Mouse (Mus musculus) myocyte (in vitro differentiated cells): ENCODE measurements around the gene Smad1. TPM values are rescaled to one million over a fixed set of nuclear protein-coding genes. Genes with fewer than 3 reads are reported as not detected.
"Not testable (repeated sequence)": the region's sequence is repeated elsewhere in the genome, so short reads cannot be mapped to it uniquely, and the experiment has no call there.

Experiments
- H3K27me3 ChIP-seq: one replicate; pipeline ENCODE4 v1.6.1; 2011; ENCODE audit not compliant: control insufficient read depth, insufficient read depth, insufficient read length
- H3K36me3 ChIP-seq: one replicate; pipeline ENCODE4 v1.6.1; 2011; ENCODE audit not compliant: control insufficient read depth, insufficient read depth
- H3K4me2 ChIP-seq: one replicate; pipeline ENCODE4 v1.6.1; 2011; ENCODE audit warnings: low read depth, control low read depth
- H3K4me3 ChIP-seq: one replicate; pipeline ENCODE4 v1.5.1; 2011; ENCODE audit warnings: mild to moderate bottlenecking, control low read depth, moderate library complexity
- H3K79me2 ChIP-seq: one replicate; pipeline ENCODE4 v1.6.1; 2011; ENCODE audit not compliant: control insufficient read depth, insufficient read depth
- H3ac ChIP-seq: one replicate; pipeline ENCODE4 v1.6.1; 2011; ENCODE audit not compliant: control insufficient read depth, insufficient read length
- CEBPB ChIP-seq: IDR thresholded peaks from 2 replicates; pipeline ENCODE4 v1.6.1; 2011; ENCODE audit warnings: mild to moderate bottlenecking, moderate library complexity; ENCODE audit not compliant: poor library complexity, insufficient read depth, severe bottlenecking
- E2F4 ChIP-seq: IDR thresholded peaks from one replicate; pipeline ENCODE4 v1.6.1; 2011; ENCODE audit warnings: mild to moderate bottlenecking, control low read depth, moderate library complexity; ENCODE audit not compliant: insufficient read depth
- MAX ChIP-seq: IDR thresholded peaks from one replicate; pipeline ENCODE4 v1.6.1; 2011; ENCODE audit warnings: low read depth, mild to moderate bottlenecking, control low read depth
- MYOD1 ChIP-seq, 3 experiments: IDR thresholded peaks; one replicate each; pipeline ENCODE4 v1.6.1; 2011; ENCODE audit warnings: control low read depth in 2 of 3, low read depth in 2 of 3, mild to moderate bottlenecking in 2 of 3, moderate library complexity in 1 of 3; ENCODE audit not compliant: insufficient read length in 2 of 3, control insufficient read depth in 1 of 3
- MYOG ChIP-seq, 3 experiments: IDR thresholded peaks; one replicate each; pipeline ENCODE4 v1.6.1; 2011; ENCODE audit warnings: control low read depth in 2 of 3, low read depth in 2 of 3, mild to moderate bottlenecking in 2 of 3; ENCODE audit not compliant: insufficient read length in 2 of 3, control insufficient read depth in 1 of 3, insufficient read depth in 1 of 3
- POLR2A ChIP-seq: IDR thresholded peaks from one replicate; pipeline ENCODE4 v1.6.1; 2011; ENCODE audit warnings: low read depth, mild to moderate bottlenecking, control low read depth, moderate library complexity; ENCODE audit not compliant: insufficient read length
- POLR2AphosphoS2 ChIP-seq: IDR thresholded peaks from one replicate; pipeline ENCODE4 v1.6.1; 2011; ENCODE audit warnings: low read depth, control low read depth; ENCODE audit not compliant: insufficient read length
- REST ChIP-seq: IDR thresholded peaks from one replicate; pipeline ENCODE4 v1.6.1; 2011; ENCODE audit warnings: mild to moderate bottlenecking, control low read depth, moderate library complexity; ENCODE audit not compliant: insufficient read depth, insufficient read length
- SRF ChIP-seq: IDR thresholded peaks from one replicate; pipeline ENCODE4 v1.6.1; 2011; ENCODE audit warnings: low read depth; ENCODE audit not compliant: control insufficient read depth, insufficient read length
- TCF12 ChIP-seq: IDR thresholded peaks from one replicate; pipeline ENCODE4 v1.6.1; 2011; ENCODE audit warnings: mild to moderate bottlenecking, control low read depth; ENCODE audit not compliant: poor library complexity, insufficient read depth, severe bottlenecking
- TCF3 ChIP-seq: IDR thresholded peaks from one replicate; pipeline ENCODE4 v1.6.1; 2011; ENCODE audit warnings: low read depth, control low read depth; ENCODE audit not compliant: insufficient read length
- USF1 ChIP-seq: IDR thresholded peaks from one replicate; pipeline ENCODE4 v1.6.1; 2011; ENCODE audit warnings: low read depth, mild to moderate bottlenecking, control low read depth, moderate library complexity
- polyA plus RNA-seq: library from polyadenylated mRNA; unstranded; fragments of >200 nt; fragmentation: generic; extraction: Trizol; gene quantifications from one replicate; pipeline ENCODE4 v1.2.1, GENCODE M21; 2012; ENCODE audit warnings: missing spikeins

Smad1 gene
- polyA plus RNA-seq, 1 experiment, result 9.5 TPM

DNA sequence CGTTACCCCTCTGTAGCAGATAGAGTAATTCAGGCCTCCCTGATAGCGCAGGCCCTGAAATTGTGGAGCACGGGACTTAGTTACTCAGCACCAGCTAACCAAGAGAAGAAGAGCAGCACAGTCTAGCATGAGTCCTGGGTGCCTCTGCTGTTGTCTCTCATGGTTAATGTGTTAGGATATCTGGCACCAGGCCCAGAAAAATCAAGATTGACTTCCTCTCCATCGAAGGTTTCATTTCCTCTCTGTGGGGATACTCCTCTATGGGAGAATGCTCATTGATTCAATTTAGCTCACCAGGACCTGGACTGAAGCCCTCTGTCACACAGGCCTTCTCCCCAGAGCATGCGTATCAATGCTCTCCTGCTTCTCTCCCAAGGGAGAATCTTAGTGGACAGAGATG is 15.6 kb upstream of the Smad1 start:
- Histone ChIP-seq H3K4me2 (no peak overlapping the region), H3K36me3 (no peaks in the 10 kb centered on the region), H3ac (no peak overlapping the region), H3K27me3 (no peaks in the 10 kb centered on the region), H3K4me3 (no peak overlapping the region), H3K79me2 (no peaks in the 10 kb centered on the region)
- TF ChIP-seq MYOD1 (IDR thresholded peaks at IDR 0.05; ENCODE audit: control insufficient read depth in 1 of 3, insufficient read length in 2 of 3, low read depth in 2 of 3) (no peak), REST (no peak), TCF3 (no peak), POLR2AphosphoS2 (no peak), MYOG (IDR thresholded peaks at IDR 0.05; ENCODE audit: control insufficient read depth in 1 of 3, insufficient read depth in 1 of 3, insufficient read length in 2 of 3, low read depth in 2 of 3) (no peak), MAX (no peak), USF1 (no peak), TCF12 (no peak), CEBPB (no peak), SRF (no peak), POLR2A (no peak), E2F4 (no peak)

DNA sequence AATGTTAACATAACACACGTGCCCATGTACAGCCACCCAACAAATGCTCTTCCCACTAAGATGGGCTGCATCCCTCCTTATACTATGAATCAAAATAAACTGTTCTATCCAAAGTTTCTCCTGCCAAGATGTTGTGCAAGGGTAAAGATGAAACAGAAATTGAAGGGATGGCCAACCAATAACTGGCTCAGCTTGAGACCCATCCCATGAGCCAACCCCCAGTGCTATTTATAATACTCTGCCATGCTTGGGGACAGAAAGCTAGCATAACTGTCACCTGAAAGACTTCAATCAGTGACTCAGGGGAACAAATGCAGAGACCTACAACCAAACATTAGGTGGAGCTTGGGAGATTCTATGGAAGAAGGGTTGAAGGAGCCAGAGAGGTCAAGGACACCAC is 11.2 kb upstream of the Smad1 start:
- Histone ChIP-seq H3K36me3 (no peaks in the 10 kb centered on the region), H3K4me3 (no peak overlapping the region), H3K27me3 (no peaks in the 10 kb centered on the region), H3K79me2 (no peaks in the 10 kb centered on the region), H3K4me2 (no peak overlapping the region), H3ac (no peak overlapping the region)
- no peak for TF ChIP-seq POLR2AphosphoS2
- TF ChIP-seq CEBPB, result no peak
- TF ChIP-seq TCF12, result no peak
- no peak for TF ChIP-seq REST
- TF ChIP-seq MAX, result no peak

DNA sequence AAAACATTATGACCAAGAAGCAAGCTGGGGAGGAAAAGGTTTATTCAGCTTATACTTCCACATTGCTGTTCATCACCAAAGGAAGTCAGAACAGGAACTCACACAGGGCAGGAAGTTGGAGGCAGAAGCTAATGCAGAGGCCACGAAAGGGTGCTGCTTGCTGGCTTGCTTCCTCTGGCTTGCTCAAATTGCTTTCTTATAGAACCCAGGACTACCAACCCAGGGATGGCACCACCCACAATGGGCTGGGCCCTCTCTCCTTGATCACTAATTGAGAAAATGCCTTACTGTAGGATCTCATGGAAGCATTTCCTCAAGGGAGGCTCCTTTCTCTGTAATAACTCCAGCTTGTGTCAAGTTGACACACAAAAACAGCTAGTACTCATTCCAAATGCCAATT is 8.0 kb upstream of the Smad1 start:
- not testable (repeated sequence) for H3K4me2 ChIP-seq, H3K4me3 ChIP-seq, H3K36me3 ChIP-seq, H3K27me3 ChIP-seq, H3ac ChIP-seq, H3K79me2 ChIP-seq

DNA sequence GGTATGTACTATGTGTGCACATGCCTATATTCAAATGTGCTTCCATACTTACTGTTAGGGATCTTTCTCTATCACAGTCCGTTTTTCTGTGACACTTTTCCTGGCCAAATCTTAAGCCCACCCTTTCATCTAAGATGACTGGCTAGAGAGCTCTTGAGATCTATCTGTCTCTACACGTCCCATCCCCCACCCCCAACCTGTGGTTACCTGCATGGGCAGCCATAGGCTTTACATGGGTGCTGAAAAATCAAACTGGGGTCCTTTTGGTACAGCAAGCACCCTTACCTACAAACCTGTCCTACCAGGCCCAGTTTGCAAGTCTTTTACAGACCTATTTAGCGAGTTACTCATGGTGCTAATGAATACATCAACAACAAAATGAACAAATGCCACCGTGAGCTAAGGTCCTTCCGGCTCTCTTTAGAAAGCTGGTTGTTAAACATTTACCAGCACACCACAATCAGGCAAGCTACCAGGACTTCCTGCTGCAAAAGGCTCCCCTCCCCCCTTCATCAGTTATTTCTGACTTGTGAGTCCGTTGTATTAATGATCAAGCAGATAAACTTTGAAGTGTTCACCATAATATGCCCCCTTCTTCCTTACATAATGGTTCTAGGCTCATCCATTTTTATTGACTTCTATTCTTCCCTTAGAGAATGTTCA is 5.7 kb upstream of the Smad1 start:
- no peak overlapping the region for H3K4me2 ChIP-seq
- H3K27me3 ChIP-seq, result no peaks in the 10 kb centered on the region
- H3K36me3 ChIP-seq, result no peaks in the 10 kb centered on the region
- no peaks in the 10 kb centered on the region for H3K79me2 ChIP-seq
- no peak for TF ChIP-seq REST
- TF ChIP-seq MAX, result no peak
- TF ChIP-seq CEBPB, result no peak
- no peak for TF ChIP-seq MYOG (IDR thresholded peaks at IDR 0.05; ENCODE audit: control insufficient read depth in 1 of 3, insufficient read depth in 1 of 3, insufficient read length in 2 of 3, low read depth in 2 of 3)
- TF ChIP-seq SRF, result no peak
- TF ChIP-seq POLR2A, result no peak
- no peak for TF ChIP-seq MYOD1 (IDR thresholded peaks at IDR 0.05; ENCODE audit: control insufficient read depth in 1 of 3, insufficient read length in 2 of 3, low read depth in 2 of 3)
- no peak for TF ChIP-seq TCF3
- TF ChIP-seq USF1, result no peak
- no peak for TF ChIP-seq POLR2AphosphoS2
- TF ChIP-seq E2F4, result no peak
- no peak for TF ChIP-seq TCF12
- no peak overlapping the region for H3ac ChIP-seq
- no peak overlapping the region for H3K4me3 ChIP-seq

DNA sequence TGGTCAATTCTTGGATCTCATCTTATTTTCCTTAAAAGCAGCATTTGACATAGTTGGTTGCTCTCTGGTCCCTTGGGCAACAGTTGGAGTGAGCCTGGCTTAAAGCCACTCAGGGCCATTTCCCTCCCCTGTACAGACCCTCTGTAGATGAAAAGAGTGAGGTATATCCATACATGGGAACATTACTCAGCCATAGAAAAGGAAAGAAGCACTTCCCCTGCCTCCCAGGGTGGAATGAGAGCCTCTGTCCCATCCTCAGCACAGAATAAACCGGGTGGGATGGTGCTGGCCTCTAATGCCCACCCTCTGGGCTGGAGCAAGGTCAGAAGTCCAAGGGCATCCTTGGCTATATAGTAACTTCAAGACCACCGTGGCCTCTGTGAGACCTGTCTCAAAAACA is 1.4 kb upstream of the Smad1 start:
- H3K79me2 ChIP-seq, result peaks cover 24% of the 10 kb centered on the region
- H3K36me3 ChIP-seq, result peaks cover 3% of the 10 kb centered on the region
- no peak overlapping the region for H3K4me3 ChIP-seq
- no peak overlapping the region for H3K4me2 ChIP-seq
- no peaks in the 10 kb centered on the region for H3K27me3 ChIP-seq
- no peak overlapping the region for H3ac ChIP-seq
- TF ChIP-seq REST (no peak), SRF (no peak), MYOD1 (IDR thresholded peaks at IDR 0.05; ENCODE audit: control insufficient read depth in 1 of 3, insufficient read length in 2 of 3, low read depth in 2 of 3) (no peak), TCF12 (no peak), POLR2AphosphoS2 (no peak), USF1 (no peak), E2F4 (no peak), MAX (no peak), MYOG (IDR thresholded peaks at IDR 0.05; ENCODE audit: control insufficient read depth in 1 of 3, insufficient read depth in 1 of 3, insufficient read length in 2 of 3, low read depth in 2 of 3) (no peak), POLR2A (no peak), CEBPB (no peak), TCF3 (no peak)
